Mouse (Mus musculus): ENCODE data around the gene Ccdc181. TPM values are rescaled to one million over a fixed set of nuclear protein-coding genes. Genes with fewer than 3 reads are reported as not detected.

Ccdc181 gene
- polyA plus RNA-seq, 1 experiment from 2014 or later = 14.8 TPM

Other genes with a start within 250 kb of the Ccdc181 start
- gene Sele, start 227.4 kb upstream of the Ccdc181 start, polyA plus RNA-seq (2016; fragmentation: Nextera tagmentation; extraction: Ambion mirVana) = not detected in 2 replicates
- gene Sell, start 213.6 kb upstream of the Ccdc181 start, polyA plus RNA-seq (2016; fragmentation: Nextera tagmentation; extraction: Ambion mirVana) = 0.11 and 0.32 TPM in 2 replicates
- gene Selp, start 160.3 kb upstream of the Ccdc181 start, polyA plus RNA-seq (2016; fragmentation: Nextera tagmentation; extraction: Ambion mirVana) = not detected in 2 replicates
- gene F5, start 123.7 kb upstream of the Ccdc181 start, polyA plus RNA-seq (2016; fragmentation: Nextera tagmentation; extraction: Ambion mirVana) = 0.24 TPM in 2 replicates
- 8.2 and 8.8 TPM in 2 replicates for gene Slc19a2, start 26.5 kb upstream of the Ccdc181 start, polyA plus RNA-seq (2016; fragmentation: Nextera tagmentation; extraction: Ambion mirVana)
- 24.9 and 26.4 TPM in 2 replicates for gene Nme7, start 28.5 kb downstream of the Ccdc181 start, polyA plus RNA-seq (2016; fragmentation: Nextera tagmentation; extraction: Ambion mirVana)
- gene Blzf1, start 31.9 kb downstream of the Ccdc181 start, polyA plus RNA-seq (2016; fragmentation: Nextera tagmentation; extraction: Ambion mirVana) = 29.2 and 30.6 TPM in 2 replicates
- 64.1 and 64.8 TPM in 2 replicates for gene Atp1b1, start 182.8 kb downstream of the Ccdc181 start, polyA plus RNA-seq (2016; fragmentation: Nextera tagmentation; extraction: Ambion mirVana)

All from neural tube, embryonic 12.5 days (tissue).